Mouse (Mus musculus) heart, embryonic 12.5 days (tissue): ENCODE measurements around the gene Cbarp. TPM values are rescaled to one million over a fixed set of nuclear protein-coding genes. Genes with fewer than 3 reads are reported as not detected.
A peak's percentile ranks its signal among the peaks of the same experiment; 100 is the strongest.

Experiments
- ATAC-seq: fragments of 200-750 bp; cut with Nextera tagmentation; 2 replicates; pipeline ENCODE4 v1.8.0; 2017; ENCODE audit warnings: moderate TSS enrichment, moderate library complexity; ENCODE audit not compliant: insufficient number of reproducible peaks, low FRiP score
- H3K27ac ChIP-seq: fragments of 300-500 bp; sonication (generic); 2 replicates; pipeline ENCODE4 v1.5.1; 2016; ENCODE audit warnings: mild to moderate bottlenecking, moderate library complexity; ENCODE audit not compliant: poor library complexity, severe bottlenecking
- H3K27me3 ChIP-seq: fragments of 300-500 bp; sonication (generic); replicated peaks from 2 replicates; pipeline ENCODE4 v1.6.1; 2016; ENCODE audit warnings: mild to moderate bottlenecking, moderate library complexity
- H3K36me3 ChIP-seq: fragments of 300-500 bp; sonication (generic); 2 replicates; pipeline ENCODE4 v1.6.1; 2016; ENCODE audit warnings: mild to moderate bottlenecking, moderate library complexity
- H3K4me1 ChIP-seq: fragments of 300-500 bp; sonication (generic); replicated peaks from 2 replicates; pipeline ENCODE4 v1.6.1; 2016; ENCODE audit warnings: mild to moderate bottlenecking
- H3K4me2 ChIP-seq: fragments of 300-500 bp; sonication (generic); 2 replicates; pipeline ENCODE4 v1.6.1; 2016; ENCODE audit warnings: mild to moderate bottlenecking, moderate library complexity
- H3K4me3 ChIP-seq: fragments of 300-500 bp; sonication (generic); 2 replicates; pipeline ENCODE4 v1.5.1; 2016; ENCODE audit warnings: mild to moderate bottlenecking
- H3K9ac ChIP-seq: fragments of 300-500 bp; sonication (generic); 2 replicates; pipeline ENCODE4 v1.6.1; 2016; ENCODE audit warnings: mild to moderate bottlenecking, moderate library complexity
- H3K9me3 ChIP-seq: fragments of 300-500 bp; sonication (generic); replicated peaks from 2 replicates; pipeline ENCODE4 v1.6.1; 2016; ENCODE audit warnings: mild to moderate bottlenecking, moderate library complexity
- WGBS: fragments of 180-500 bp; shearing (Covaris S2); methylation state at CpG from one replicate; pipeline ENCODE4 v1.1.7; 2016; 5-methylcytosine and 5-hydroxymethylcytosine counted together
- polyA plus RNA-seq: library from polyadenylated mRNA; unstranded; fragments of >200 nt; fragmentation: Nextera tagmentation; extraction: Ambion mirVana; gene quantifications from 2 replicates; pipeline ENCODE4 v1.2.1, GENCODE M21; 2016

Gene Cbarp
- polyA plus RNA-seq, 1 experiment from 2014 or later, result 1.7 TPM

GRCm38 (mm10) chr10:80176270-80176834 is 35.7 kb upstream of the Cbarp start:
- no peak for ATAC-seq

GRCm38 (mm10) chr10:80175536-80176269 is 35.1 kb upstream of the Cbarp start:
- H3K27ac ChIP-seq, result no peak overlapping the region
- H3K4me2 ChIP-seq, result no peak overlapping the region
- WGBS, result 24% methylated on average over 4 of the region's 4 CpGs
- 0 out of 2 replicates have a peak, but pooled peaks cover 3% of the 10 kb centered on the region for H3K27me3 ChIP-seq
- ATAC-seq, result no peak
- H3K9ac ChIP-seq, result no peak overlapping the region
- H3K9me3 ChIP-seq, result no peaks in the 10 kb centered on the region
- peaks cover 17% of the 10 kb centered on the region for H3K36me3 ChIP-seq
- H3K4me1 ChIP-seq, result peaks cover 51% of the 10 kb centered on the region
- H3K4me3 ChIP-seq, result no peak overlapping the region

More at GRCm38 (mm10) chr10:80176270-80176834, 35.7 kb upstream of the Cbarp start:
- peaks cover 51% of the 10 kb centered on the region for H3K4me1 ChIP-seq
- H3K4me3 ChIP-seq, result no peak overlapping the region
- WGBS, result 81% methylated on average over 5 of the region's 5 CpGs
- no peak overlapping the region for H3K27ac ChIP-seq
- H3K9me3 ChIP-seq, result no peaks in the 10 kb centered on the region
- H3K36me3 ChIP-seq, result peaks cover 10% of the 10 kb centered on the region
- H3K27me3 ChIP-seq, result 0 out of 2 replicates have a peak, but pooled peaks cover 3% of the 10 kb centered on the region
- H3K4me2 ChIP-seq, result no peak overlapping the region
- H3K9ac ChIP-seq, result no peak overlapping the region

GRCm38 (mm10) chr10:80174705-80175104 is 34.1 kb upstream of the Cbarp start:
- no peak overlapping the region for H3K4me3 ChIP-seq
- no peaks in the 10 kb centered on the region for H3K27me3 ChIP-seq
- H3K4me2 ChIP-seq, result no peak overlapping the region
- H3K4me1 ChIP-seq, result peaks cover 51% of the 10 kb centered on the region
- no peaks in the 10 kb centered on the region for H3K9me3 ChIP-seq
- H3K9ac ChIP-seq, result no peak overlapping the region
- ATAC-seq, result no peak
- WGBS, result 37% methylated on average over 2 of the region's 2 CpGs
- H3K36me3 ChIP-seq, result peaks cover 27% of the 10 kb centered on the region
- no peak overlapping the region for H3K27ac ChIP-seq

- Histone ChIP-seq H3K4me1 (peaks cover 52% of the 10 kb centered on the region), H3K27ac (no peak overlapping the region)
- WGBS, result 80% methylated on average over 10 of the region's 10 CpGs
Measured at GRCm38 (mm10) chr10:80173955-80174640, 33.5 kb upstream of the Cbarp start.

GRCm38 (mm10) chr10:80173358-80173757 is 32.7 kb upstream of the Cbarp start:
- Histone ChIP-seq H3K27ac (peak overlapping the region; percentile 60), H3K4me1 (peaks cover 54% of the 10 kb centered on the region), H3K36me3 (peaks cover 28% of the 10 kb centered on the region), H3K4me2 (peak overlapping the region; percentile 69), H3K9ac (peak overlapping the region; percentile 58), H3K4me3 (peak overlapping the region; percentile 57), H3K9me3 (no peaks in the 10 kb centered on the region), H3K27me3 (no peaks in the 10 kb centered on the region)
- ATAC-seq, result no peak
- WGBS, result 6% methylated on average over 11 of the region's 11 CpGs

More at GRCm38 (mm10) chr10:80173955-80174640, 33.5 kb upstream of the Cbarp start:
- no peak overlapping the region for H3K4me2 ChIP-seq
- no peak overlapping the region for H3K4me3 ChIP-seq
- peaks cover 28% of the 10 kb centered on the region for H3K36me3 ChIP-seq
- no peak overlapping the region for H3K9ac ChIP-seq
- H3K9me3 ChIP-seq, result no peaks in the 10 kb centered on the region
- H3K27me3 ChIP-seq, result no peaks in the 10 kb centered on the region
- no peak for ATAC-seq

- Histone ChIP-seq H3K4me3 (peak within 1 kb of the TSS; percentile 57), H3K9me3 (no peaks in the 10 kb centered on the region), H3K27me3 (no peaks in the 10 kb centered on the region), H3K27ac (peak within 1 kb of the TSS; percentile 80), H3K4me2 (peak within 1 kb of the TSS; percentile 69), H3K4me1 (peaks cover 47% of the 10 kb centered on the region), H3K9ac (peak within 1 kb of the TSS; percentile 58), H3K36me3 (peaks cover 28% of the 10 kb centered on the region)
- WGBS, result 4% methylated on average over 35 of the region's 35 CpGs
- ATAC-seq, result peak; percentile 82
Measured at GRCm38 (mm10) chr10:80172527-80173292, 32.1 kb upstream of the Cbarp start, which contains the start of gene 1600002K03Rik. Gene 1600002K03Rik (plus strand): TSS chr10:80172944.

GRCm38 (mm10) chr10:80171760-80172526 is 31.3 kb upstream of the Cbarp start:
- no peak for ATAC-seq
- Histone ChIP-seq H3K9ac (peak overlapping the region; percentile 58), H3K9me3 (no peaks in the 10 kb centered on the region), H3K4me2 (peak overlapping the region; percentile 69), H3K4me3 (peak overlapping the region; percentile 57; the same call in 1 of the 2 replicates), H3K4me1 (peaks cover 45% of the 10 kb centered on the region), H3K27me3 (no peaks in the 10 kb centered on the region), H3K27ac (peak overlapping the region; percentile 80), H3K36me3 (peaks cover 28% of the 10 kb centered on the region)
- 85% methylated on average over 45 of the region's 45 CpGs for WGBS

- H3K27ac ChIP-seq, result no peak overlapping the region
- WGBS, result 89% methylated on average over 15 of the region's 15 CpGs
- H3K9ac ChIP-seq, result no peak overlapping the region
Measured at GRCm38 (mm10) chr10:80171252-80171651, 30.6 kb upstream of the Cbarp start.

GRCm38 (mm10) chr10:80170601-80171021 is 30.0 kb upstream of the Cbarp start:
- Histone ChIP-seq H3K27me3 (no peaks in the 10 kb centered on the region), H3K4me3 (no peak overlapping the region), H3K4me2 (no peak overlapping the region), H3K27ac (no peak overlapping the region), H3K36me3 (peaks cover 28% of the 10 kb centered on the region), H3K9ac (peak overlapping the region; percentile 19; the same call in 1 of the 2 replicates), H3K4me1 (peaks cover 56% of the 10 kb centered on the region), H3K9me3 (no peaks in the 10 kb centered on the region)
- ATAC-seq, result no peak
- WGBS, result 95% methylated on average over 19 of the region's 19 CpGs

More at GRCm38 (mm10) chr10:80171252-80171651, 30.6 kb upstream of the Cbarp start:
- Histone ChIP-seq H3K4me1 (peaks cover 52% of the 10 kb centered on the region), H3K36me3 (peaks cover 28% of the 10 kb centered on the region), H3K9me3 (no peaks in the 10 kb centered on the region), H3K4me3 (no peak overlapping the region), H3K27me3 (no peaks in the 10 kb centered on the region), H3K4me2 (no peak overlapping the region)
- no peak for ATAC-seq

GRCm38 (mm10) chr10:80170052-80170451 is 29.4 kb upstream of the Cbarp start:
- Histone ChIP-seq H3K9ac (peak overlapping the region; percentile 19; the same call in 1 of the 2 replicates), H3K4me1 (peaks cover 59% of the 10 kb centered on the region), H3K36me3 (peaks cover 28% of the 10 kb centered on the region), H3K27ac (peak overlapping the region; percentile 21; the same call in 1 of the 2 replicates), H3K4me3 (no peak overlapping the region), H3K9me3 (no peaks in the 10 kb centered on the region), H3K4me2 (no peak overlapping the region), H3K27me3 (no peaks in the 10 kb centered on the region)
- 97% methylated on average over 16 of the region's 16 CpGs for WGBS
- ATAC-seq, result no peak
